9 mouse cellular contexts compared by ENCODE assay signal in genomic region chr12:112411612-112412350, GRCm38 (mm10).
A peak's percentile ranks its signal among the peaks of the same experiment; 100 is the strongest.
DNase-seq lines count a peak whose midpoint lies in the region; ATAC-seq and TF ChIP-seq lines count a peak whose summit lies in the region.
"Had no signal": no experiment of that assay in that cellular context is flagged by ENCODE, and none has a peak within 500 bp of the region (broad histone marks: within the 10 kb centered on the region; RNA-seq: fewer than 3 reads in every experiment).

No protein-coding gene starts in this region.

- no peaks in the 10 kb centered on the region for H3K9me3 ChIP-seq in forebrain, embryonic 10.5 days
- no peaks in the 10 kb centered on the region for H3K9me3 ChIP-seq in forebrain, embryonic 16.5 days (ENCODE audit: control insufficient read depth, low read length)
- H3K9me3 ChIP-seq in embryonic facial prominence, embryonic 12.5 days: no peaks in the 10 kb centered on the region
- H3K9me3 ChIP-seq in midbrain, embryonic 16.5 days (replicated peaks; ENCODE audit: control insufficient read depth, low read length, poor library complexity, severe bottlenecking): no peaks in the 10 kb centered on the region
- H3K9me3 ChIP-seq: neural tube, embryonic 12.5 days had no signal

- peak overlapping the region; percentile 66 for H3K27ac ChIP-seq in forebrain, embryonic 10.5 days
- H3K27ac ChIP-seq in forebrain, embryonic 16.5 days (ENCODE audit: low read length): no peak overlapping the region
- no peak overlapping the region for H3K27ac ChIP-seq in embryonic facial prominence, embryonic 12.5 days
- H3K27ac ChIP-seq in midbrain, embryonic 16.5 days (ENCODE audit: low read length): no peak overlapping the region
- H3K27ac ChIP-seq: neural tube, embryonic 12.5 days had no signal

- no peak for TF ChIP-seq POLR2A in lung, adult 2 months (IDR thresholded peaks at IDR 0.05; ENCODE audit: borderline replicate concordance, extremely low read depth, low read depth, low read length)

- peaks cover 47% of the 10 kb centered on the region for H3K4me1 ChIP-seq in forebrain, embryonic 10.5 days
- H3K4me1 ChIP-seq in forebrain, embryonic 16.5 days (replicated peaks; ENCODE audit: control insufficient read depth, insufficient read depth, low read length): peaks cover 20% of the 10 kb centered on the region
- H3K4me1 ChIP-seq in lung, adult 2 months (ENCODE audit: control insufficient read depth, insufficient read depth, low read length): 0 out of 2 replicates have a peak, but pooled peaks cover 1% of the 10 kb centered on the region
- peaks cover 12% of the 10 kb centered on the region; the same call in 1 of the 2 replicates for H3K4me1 ChIP-seq in embryonic facial prominence, embryonic 12.5 days
- H3K4me1 ChIP-seq in midbrain, embryonic 16.5 days (ENCODE audit: control insufficient read depth, insufficient read depth, low read length): peaks cover 14% of the 10 kb centered on the region

- no peak overlapping the region for H3K4me3 ChIP-seq in forebrain, embryonic 10.5 days
- H3K4me3 ChIP-seq in forebrain, embryonic 16.5 days (replicated peaks; ENCODE audit: low read length): no peak overlapping the region
- H3K4me3 ChIP-seq in lung, adult 2 months (replicated peaks; ENCODE audit: extremely low read depth, low read depth, low read length): no peak overlapping the region
- no peak overlapping the region for H3K4me3 ChIP-seq in embryonic facial prominence, embryonic 12.5 days
- H3K4me3 ChIP-seq in midbrain, embryonic 16.5 days (ENCODE audit: low read depth, low read length): no peak overlapping the region
- H3K4me3 ChIP-seq: neural tube, embryonic 12.5 days had no signal

- 19% methylated on average over 13 of the region's 13 CpGs for WGBS in forebrain, embryonic 10.5 days
- 23% methylated on average over 13 of the region's 13 CpGs for WGBS in forebrain, embryonic 16.5 days
- 18% methylated on average over 13 of the region's 13 CpGs for WGBS in lung, adult 2 months
- WGBS in embryonic facial prominence, embryonic 12.5 days: 10% methylated on average over 13 of the region's 13 CpGs
- 15% methylated on average over 13 of the region's 13 CpGs for WGBS in midbrain, embryonic 16.5 days

- H3K27me3 ChIP-seq in forebrain, embryonic 10.5 days (ENCODE audit: poor library complexity, severe bottlenecking): peaks cover 18% of the 10 kb centered on the region
- no peaks in the 10 kb centered on the region for H3K27me3 ChIP-seq in forebrain, embryonic 16.5 days (replicated peaks; ENCODE audit: control insufficient read depth, insufficient read depth, low read length)
- no peaks in the 10 kb centered on the region for H3K27me3 ChIP-seq in embryonic facial prominence, embryonic 12.5 days
- no peaks in the 10 kb centered on the region for H3K27me3 ChIP-seq in midbrain, embryonic 16.5 days (ENCODE audit: control insufficient read depth, insufficient read depth, low read depth, low read length)

- intact Hi-C loops in gastrocnemius, postnatal 36 days (cut with DNase I): loop anchor here (5.0 kb wide), 2 partner anchors 61 to 131 kb away; no protein-coding TSS in a partner anchor

- no peak overlapping the region for H3K4me2 ChIP-seq in forebrain, embryonic 16.5 days (ENCODE audit: low read length)
- peak overlapping the region; percentile 17; the same call in 1 of the 2 replicates for H3K4me2 ChIP-seq in embryonic facial prominence, embryonic 12.5 days (replicated peaks)
- H3K4me2 ChIP-seq in midbrain, embryonic 16.5 days (ENCODE audit: low read length): 0 out of 2 replicates have a peak overlapping the region, but pooled peaks have one; percentile 7
- H3K4me2 ChIP-seq: neural tube, embryonic 12.5 days had no signal

- H3K9ac ChIP-seq in forebrain, embryonic 16.5 days (replicated peaks; ENCODE audit: low read depth, low read length): no peak overlapping the region
- H3K9ac ChIP-seq in embryonic facial prominence, embryonic 12.5 days: no peak overlapping the region
- H3K9ac ChIP-seq in midbrain, embryonic 16.5 days (ENCODE audit: low read depth, low read length): no peak overlapping the region
- H3K9ac ChIP-seq: neural tube, embryonic 12.5 days had no signal

- H3K36me3 ChIP-seq in forebrain, embryonic 10.5 days (replicated peaks): no peaks in the 10 kb centered on the region
- H3K36me3 ChIP-seq in forebrain, embryonic 16.5 days (ENCODE audit: control insufficient read depth, insufficient read depth): no peaks in the 10 kb centered on the region
- H3K36me3 ChIP-seq in embryonic facial prominence, embryonic 12.5 days: no peaks in the 10 kb centered on the region
- H3K36me3 ChIP-seq in midbrain, embryonic 16.5 days (ENCODE audit: control insufficient read depth, insufficient read depth, low read length): no peaks in the 10 kb centered on the region
- H3K36me3 ChIP-seq: neural tube, embryonic 12.5 days had no signal

- ATAC-seq in forebrain, embryonic 16.5 days: no peak
- ATAC-seq in embryonic facial prominence, embryonic 12.5 days (ENCODE audit: insufficient number of reproducible peaks, insufficient read depth, low FRiP score, low TSS enrichment): no peak
- ATAC-seq in midbrain, embryonic 16.5 days: no peak

- TF ChIP-seq CTCF in lung, adult 2 months (IDR thresholded peaks at IDR 0.05; ENCODE audit: insufficient read depth, low read length): peak; percentile 24; the same call in 1 of the 2 replicates

- DNase-seq in forebrain, embryonic 10.5 days (ENCODE audit: extremely low spot score, low spot score): no peak
- no peak for DNase-seq in lung, adult 2 months
- no peak for DNase-seq in lung, adult 18-20 months
- DNase-seq in gastrocnemius, postnatal 36 days: no peak
- no peak for DNase-seq in urinary bladder, postnatal 14 days (ENCODE audit: low spot score)
